Mouse (Mus musculus): ENCODE data around the gene Gal3st1. TPM values are rescaled to one million over a fixed set of nuclear protein-coding genes. Genes with fewer than 3 reads are reported as not detected.

The Gal3st1 gene
- polyA plus RNA-seq, 1 experiment from 2014 or later: 1.2 TPM

- H3K4me3 ChIP-seq (ENCODE audit: low read depth, low read length): no peak overlapping the region
- DNase-seq (ENCODE audit: low spot score) (no peak), ATAC-seq (ENCODE audit: insufficient read depth, low FRiP score, low TSS enrichment) (no peak)
- no peaks in the 10 kb centered on the region for H3K9me3 ChIP-seq (ENCODE audit: control insufficient read depth, low read length)
- H3K4me2 ChIP-seq (ENCODE audit: low read depth): no peak overlapping the region
- H3K36me3 ChIP-seq (ENCODE audit: control insufficient read depth, insufficient read depth, low read length): no peaks in the 10 kb centered on the region
- no peaks in the 10 kb centered on the region; the same call in 1 of the 2 replicates for H3K4me1 ChIP-seq (ENCODE audit: control insufficient read depth, insufficient read depth, low read length)
- WGBS: 83% methylated on average over 6 of the region's 6 CpGs
- H3K27me3 ChIP-seq (ENCODE audit: control insufficient read depth, insufficient read depth, low read length): peaks cover 22% of the 10 kb centered on the region
- H3K9ac ChIP-seq (ENCODE audit: low read length): no peak overlapping the region
- no peak overlapping the region for H3K27ac ChIP-seq (ENCODE audit: low read depth, low read length)
Observed at GRCm38 (mm10) chr11:3993914-3994313, 10.5 kb downstream of the Gal3st1 start.

DNA sequence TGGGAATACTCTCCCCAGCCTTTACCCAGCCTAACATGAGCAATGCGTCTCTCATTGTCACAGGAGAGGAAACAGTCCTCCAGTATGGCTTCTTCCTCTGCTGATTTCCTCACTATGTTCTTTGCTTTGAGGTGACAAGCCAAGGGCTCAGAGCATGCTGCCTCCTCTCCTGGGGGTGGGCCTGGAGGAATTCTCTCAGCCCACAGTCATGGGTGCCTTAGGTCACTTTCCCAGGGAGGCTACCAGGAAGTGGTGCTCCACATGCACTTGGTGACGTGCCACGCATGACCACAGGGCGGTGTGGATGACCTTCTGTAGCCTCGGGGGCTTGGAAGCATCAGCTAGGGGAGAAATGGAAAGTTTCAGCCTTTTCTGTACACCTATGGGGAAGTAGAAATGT, 12.1 kb downstream of the Gal3st1 start:
- Histone ChIP-seq H3K27ac (ENCODE audit: low read depth, low read length) (no peak overlapping the region), H3K36me3 (ENCODE audit: control insufficient read depth, insufficient read depth, low read length) (no peaks in the 10 kb centered on the region), H3K27me3 (ENCODE audit: control insufficient read depth, insufficient read depth, low read length) (peaks cover 31% of the 10 kb centered on the region), H3K4me3 (ENCODE audit: low read depth, low read length) (no peak overlapping the region), H3K4me1 (ENCODE audit: control insufficient read depth, insufficient read depth, low read length) (no peaks in the 10 kb centered on the region; the same call in 1 of the 2 replicates), H3K4me2 (ENCODE audit: low read depth) (no peak overlapping the region), H3K9ac (ENCODE audit: low read length) (no peak overlapping the region), H3K9me3 (ENCODE audit: control insufficient read depth, low read length) (no peaks in the 10 kb centered on the region)
- ATAC-seq (ENCODE audit: insufficient read depth, low FRiP score, low TSS enrichment): no peak
- WGBS: 79% methylated on average over 5 of the region's 5 CpGs
- no peak for DNase-seq (ENCODE audit: low spot score)

GRCm38 (mm10) chr11:3996840-3997239, 13.4 kb downstream of the Gal3st1 start:
- no peak for DNase-seq (ENCODE audit: low spot score)
- H3K27me3 ChIP-seq (ENCODE audit: control insufficient read depth, insufficient read depth, low read length): peaks cover 31% of the 10 kb centered on the region

DNA sequence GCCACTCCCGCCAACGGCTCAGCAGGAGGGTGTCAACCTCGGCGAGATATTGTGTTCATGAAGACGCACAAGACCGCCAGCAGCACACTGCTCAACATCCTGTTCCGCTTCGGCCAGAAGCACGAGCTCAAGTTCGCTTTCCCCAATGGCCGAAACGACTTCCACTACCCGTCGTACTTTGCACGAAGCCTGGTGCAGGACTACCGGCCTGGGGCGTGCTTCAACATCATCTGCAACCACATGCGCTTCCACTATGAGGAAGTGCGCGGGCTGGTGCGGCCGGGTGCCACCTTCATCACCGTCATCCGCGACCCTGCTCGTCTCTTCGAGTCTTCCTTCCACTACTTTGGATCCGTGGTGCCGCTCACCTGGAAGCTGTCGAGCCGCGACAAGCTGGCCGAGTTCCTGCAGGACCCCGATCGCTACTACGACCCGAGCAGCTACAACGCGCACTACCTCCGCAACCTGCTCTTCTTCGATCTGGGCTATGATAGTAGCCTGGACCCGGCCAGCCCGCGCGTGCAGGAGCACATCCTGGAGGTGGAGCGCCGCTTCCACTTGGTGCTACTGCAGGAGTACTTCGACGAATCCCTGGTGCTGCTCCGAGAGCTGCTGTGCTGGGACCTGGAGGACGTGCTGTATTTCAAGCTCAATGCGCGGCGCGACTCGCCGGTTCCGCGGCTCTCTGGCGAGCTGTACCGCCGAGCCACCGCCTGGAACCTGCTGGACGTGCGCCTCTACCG, 14.7 kb downstream of the Gal3st1 start:
- DNase-seq (ENCODE audit: low spot score): peak; percentile 26
- Histone ChIP-seq H3K27me3 (ENCODE audit: control insufficient read depth, insufficient read depth, low read length) (peaks cover 31% of the 10 kb centered on the region), H3K4me2 (ENCODE audit: low read depth) (peak overlapping the region; percentile 43), H3K27ac (ENCODE audit: low read depth, low read length) (no peak overlapping the region), H3K4me1 (ENCODE audit: control insufficient read depth, insufficient read depth, low read length) (no peaks in the 10 kb centered on the region; the same call in 1 of the 2 replicates), H3K4me3 (ENCODE audit: low read depth, low read length) (peak overlapping the region; percentile 22), H3K9me3 (ENCODE audit: control insufficient read depth, low read length) (no peaks in the 10 kb centered on the region), H3K9ac (ENCODE audit: low read length) (no peak overlapping the region), H3K36me3 (ENCODE audit: control insufficient read depth, insufficient read depth, low read length) (no peaks in the 10 kb centered on the region)
- ATAC-seq (ENCODE audit: insufficient read depth, low FRiP score, low TSS enrichment): no peak
- WGBS: 6% methylated on average over 66 of the region's 66 CpGs

More at GRCm38 (mm10) chr11:3996840-3997239, 13.4 kb downstream of the Gal3st1 start:
- Histone ChIP-seq H3K36me3 (ENCODE audit: control insufficient read depth, insufficient read depth, low read length) (no peaks in the 10 kb centered on the region), H3K27ac (ENCODE audit: low read depth, low read length) (no peak overlapping the region), H3K4me1 (ENCODE audit: control insufficient read depth, insufficient read depth, low read length) (no peaks in the 10 kb centered on the region; the same call in 1 of the 2 replicates), H3K4me2 (ENCODE audit: low read depth) (no peak overlapping the region), H3K9ac (ENCODE audit: low read length) (no peak overlapping the region), H3K9me3 (ENCODE audit: control insufficient read depth, low read length) (no peaks in the 10 kb centered on the region), H3K4me3 (ENCODE audit: low read depth, low read length) (no peak overlapping the region)
- ATAC-seq (ENCODE audit: insufficient read depth, low FRiP score, low TSS enrichment): no peak
- 86% methylated on average over 3 of the region's 3 CpGs for WGBS

DNA sequence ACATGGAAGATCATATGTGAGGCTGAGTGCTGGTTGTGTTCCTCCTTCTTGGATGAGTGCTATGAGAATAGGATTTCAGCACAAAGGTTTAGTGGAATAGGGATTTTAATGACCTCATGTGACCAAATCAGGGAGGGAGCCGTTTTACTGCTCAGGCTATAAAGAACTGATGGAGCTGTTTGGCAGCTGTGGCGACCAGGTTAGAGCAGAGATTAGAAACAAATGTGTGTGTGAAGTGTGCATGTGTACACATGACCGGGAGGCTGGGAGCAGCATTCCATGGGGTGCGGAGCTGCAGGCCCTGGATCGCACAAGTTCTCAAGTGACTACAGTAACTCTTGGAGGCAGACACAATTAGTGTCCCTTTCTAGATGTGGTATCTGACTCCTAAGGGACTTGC, 16.1 kb downstream of the Gal3st1 start:
- ATAC-seq (ENCODE audit: insufficient read depth, low FRiP score, low TSS enrichment) (no peak), DNase-seq (ENCODE audit: low spot score) (no peak)
- Histone ChIP-seq H3K9me3 (ENCODE audit: control insufficient read depth, low read length) (no peaks in the 10 kb centered on the region), H3K4me1 (ENCODE audit: control insufficient read depth, insufficient read depth, low read length) (no peaks in the 10 kb centered on the region; the same call in 1 of the 2 replicates), H3K27ac (ENCODE audit: low read depth, low read length) (no peak overlapping the region), H3K27me3 (ENCODE audit: control insufficient read depth, insufficient read depth, low read length) (peaks cover 31% of the 10 kb centered on the region), H3K36me3 (ENCODE audit: control insufficient read depth, insufficient read depth, low read length) (no peaks in the 10 kb centered on the region), H3K9ac (ENCODE audit: low read length) (no peak overlapping the region), H3K4me2 (ENCODE audit: low read depth) (no peak overlapping the region), H3K4me3 (ENCODE audit: low read depth, low read length) (no peak overlapping the region)
- 54% methylated on average over 5 of the region's 5 CpGs for WGBS

- no peak for ATAC-seq (ENCODE audit: insufficient read depth, low FRiP score, low TSS enrichment)
- Histone ChIP-seq H3K9me3 (ENCODE audit: control insufficient read depth, low read length) (no peaks in the 10 kb centered on the region), H3K4me3 (ENCODE audit: low read depth, low read length) (no peak overlapping the region), H3K36me3 (ENCODE audit: control insufficient read depth, insufficient read depth, low read length) (no peaks in the 10 kb centered on the region), H3K9ac (ENCODE audit: low read length) (no peak overlapping the region), H3K27me3 (ENCODE audit: control insufficient read depth, insufficient read depth, low read length) (peaks cover 31% of the 10 kb centered on the region), H3K4me2 (ENCODE audit: low read depth) (no peak overlapping the region), H3K4me1 (ENCODE audit: control insufficient read depth, insufficient read depth, low read length) (no peaks in the 10 kb centered on the region; the same call in 1 of the 2 replicates), H3K27ac (ENCODE audit: low read depth, low read length) (no peak overlapping the region)
- 7% methylated on average over 5 of the region's 5 CpGs for WGBS
- peak; percentile 78 for DNase-seq (ENCODE audit: low spot score)
Observed at GRCm38 (mm10) chr11:4001603-4002002, 18.2 kb downstream of the Gal3st1 start.

DNA sequence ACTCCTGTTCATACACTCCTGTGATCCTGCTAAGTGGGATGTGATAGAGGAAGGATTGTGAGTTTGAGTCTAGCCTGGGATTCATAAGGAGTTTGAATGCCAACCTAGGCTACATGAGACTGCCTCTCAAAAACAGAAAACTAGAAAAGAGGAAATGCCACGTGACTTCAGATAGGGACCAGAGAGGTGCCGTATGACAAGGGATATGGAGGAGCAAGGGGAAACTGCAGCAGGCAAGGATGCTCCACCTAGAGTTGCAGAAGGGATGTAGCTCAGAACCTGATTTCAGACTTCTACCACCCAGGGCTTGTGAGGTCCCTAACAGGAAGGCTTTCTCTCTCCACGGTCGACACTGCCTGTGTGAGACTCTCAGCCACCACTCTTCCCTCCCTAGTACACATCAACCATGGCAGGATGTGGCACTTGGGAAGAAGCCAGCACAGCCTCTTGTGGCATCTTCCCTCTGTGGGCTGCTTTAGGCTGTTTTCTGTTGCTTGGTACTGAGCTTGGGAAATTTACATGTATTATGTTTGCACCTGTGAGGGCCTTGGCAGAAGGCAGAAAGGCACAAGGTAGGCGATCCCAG, 21.9 kb downstream of the Gal3st1 start:
- ATAC-seq (ENCODE audit: insufficient read depth, low FRiP score, low TSS enrichment) (no peak), DNase-seq (ENCODE audit: low spot score) (no peak)
- WGBS: 67% methylated on average over 5 of the region's 5 CpGs
- H3K9me3 ChIP-seq (ENCODE audit: control insufficient read depth, low read length): no peaks in the 10 kb centered on the region
- no peak overlapping the region for H3K27ac ChIP-seq (ENCODE audit: low read depth, low read length)
- H3K27me3 ChIP-seq (ENCODE audit: control insufficient read depth, insufficient read depth, low read length): peaks cover 1% of the 10 kb centered on the region; the same call in 1 of the 2 replicates
- H3K36me3 ChIP-seq (ENCODE audit: control insufficient read depth, insufficient read depth, low read length): no peaks in the 10 kb centered on the region
- H3K4me1 ChIP-seq (ENCODE audit: control insufficient read depth, insufficient read depth, low read length): no peaks in the 10 kb centered on the region
- H3K4me3 ChIP-seq (ENCODE audit: low read depth, low read length): no peak overlapping the region
- no peak overlapping the region for H3K4me2 ChIP-seq (ENCODE audit: low read depth)
- no peak overlapping the region for H3K9ac ChIP-seq (ENCODE audit: low read length)

GRCm38 (mm10) chr11:4006462-4006861, 23.0 kb downstream of the Gal3st1 start:
- H3K9me3 ChIP-seq (ENCODE audit: control insufficient read depth, low read length): no peaks in the 10 kb centered on the region
- H3K36me3 ChIP-seq (ENCODE audit: control insufficient read depth, insufficient read depth, low read length): no peaks in the 10 kb centered on the region
- H3K27ac ChIP-seq (ENCODE audit: low read depth, low read length): no peak overlapping the region
- ATAC-seq (ENCODE audit: insufficient read depth, low FRiP score, low TSS enrichment): no peak
- no peaks in the 10 kb centered on the region for H3K4me1 ChIP-seq (ENCODE audit: control insufficient read depth, insufficient read depth, low read length)
- H3K27me3 ChIP-seq (ENCODE audit: control insufficient read depth, insufficient read depth, low read length): no peaks in the 10 kb centered on the region
- H3K4me3 ChIP-seq (ENCODE audit: low read depth, low read length): no peak overlapping the region
- no peak overlapping the region for H3K4me2 ChIP-seq (ENCODE audit: low read depth)
- WGBS: 81% methylated on average over 3 of the region's 3 CpGs
- no peak for DNase-seq (ENCODE audit: low spot score)
- no peak overlapping the region for H3K9ac ChIP-seq (ENCODE audit: low read length)

GRCm38 (mm10) chr11:4012616-4013015, 29.2 kb downstream of the Gal3st1 start:
- WGBS: 81% methylated on average over 1 of the region's 1 CpGs
- DNase-seq (ENCODE audit: low spot score) (no peak), ATAC-seq (ENCODE audit: insufficient read depth, low FRiP score, low TSS enrichment) (no peak)
- Histone ChIP-seq H3K27ac (ENCODE audit: low read depth, low read length) (no peak overlapping the region), H3K4me1 (ENCODE audit: control insufficient read depth, insufficient read depth, low read length) (no peaks in the 10 kb centered on the region), H3K4me3 (ENCODE audit: low read depth, low read length) (no peak overlapping the region), H3K27me3 (ENCODE audit: control insufficient read depth, insufficient read depth, low read length) (no peaks in the 10 kb centered on the region), H3K9me3 (ENCODE audit: control insufficient read depth, low read length) (no peaks in the 10 kb centered on the region), H3K4me2 (ENCODE audit: low read depth) (no peak overlapping the region), H3K9ac (ENCODE audit: low read length) (no peak overlapping the region), H3K36me3 (ENCODE audit: control insufficient read depth, insufficient read depth, low read length) (no peaks in the 10 kb centered on the region)
